Comparison of ENCODE assay signal across 18 mouse cellular contexts in genomic region chr9:94618079-94618786, GRCm38 (mm10). TPM values are rescaled to one million over a fixed set of nuclear protein-coding genes. Genes with fewer than 3 reads are reported as not detected.
A peak's percentile ranks its signal among the peaks of the same experiment; 100 is the strongest.
DNase-seq lines count a peak whose midpoint lies in the region; ATAC-seq and TF ChIP-seq lines count a peak whose summit lies in the region.
"Had no signal": no experiment of that assay in that cellular context is flagged by ENCODE, and none has a peak within 500 bp of the region (broad histone marks: within the 10 kb centered on the region; RNA-seq: fewer than 3 reads in every experiment).

No protein-coding gene starts in this region.

- H3K36me3 ChIP-seq in intestine, embryonic 15.5 days = no peaks in the 10 kb centered on the region
- H3K36me3 ChIP-seq in intestine, postnatal 0 days (ENCODE audit: control insufficient read depth, insufficient read depth) = no peaks in the 10 kb centered on the region
- H3K36me3 ChIP-seq in myocyte (ENCODE audit: control insufficient read depth, insufficient read depth) = no peaks in the 10 kb centered on the region
- H3K36me3 ChIP-seq: embryonic facial prominence, embryonic 12.5 days; forebrain, embryonic 15.5 days had no signal

- 64% methylated on average over 6 of the region's 6 CpGs for WGBS in intestine, embryonic 15.5 days
- 72% methylated on average over 6 of the region's 6 CpGs for WGBS in intestine, postnatal 0 days

- peak; percentile 2 to 25 for DNase-seq in spleen, postnatal 4 days (ENCODE audit: low spot score in 2 of 2)
- DNase-seq in spleen, adult 18-20 months = no peak
- DNase-seq: adrenal gland, postnatal 14 days; cerebellum, adult 11-12 months; cerebellum, adult 9-10 months; cerebellum, postnatal 25 days; gastrocnemius, postnatal 36 days; heart, adult 11 months had no signal

- H3K9ac ChIP-seq in intestine, embryonic 15.5 days = no peak overlapping the region
- no peak overlapping the region for H3K9ac ChIP-seq in intestine, postnatal 0 days (ENCODE audit: low read depth, low read length)
- H3K9ac ChIP-seq: embryonic facial prominence, embryonic 12.5 days; forebrain, embryonic 15.5 days had no signal

- H3K4me1 ChIP-seq in intestine, embryonic 15.5 days (replicated peaks) = no peaks in the 10 kb centered on the region
- no peaks in the 10 kb centered on the region for H3K4me1 ChIP-seq in intestine, postnatal 0 days (replicated peaks; ENCODE audit: control insufficient read depth, insufficient read depth, low read length)
- H3K4me1 ChIP-seq: embryonic facial prominence, embryonic 12.5 days; forebrain, embryonic 15.5 days had no signal

- no peak overlapping the region for H3ac ChIP-seq in myocyte (ENCODE audit: control insufficient read depth, insufficient read length)

- no peak overlapping the region for H3K4me2 ChIP-seq in intestine, embryonic 15.5 days (replicated peaks)
- no peak overlapping the region for H3K4me2 ChIP-seq in intestine, postnatal 0 days (replicated peaks; ENCODE audit: low read depth)
- H3K4me2 ChIP-seq in myocyte (ENCODE audit: low read depth) = no peak overlapping the region
- H3K4me2 ChIP-seq: embryonic facial prominence, embryonic 12.5 days; forebrain, embryonic 15.5 days; heart, embryonic 11.5 days had no signal

- H3K9me3 ChIP-seq in intestine, embryonic 15.5 days = no peaks in the 10 kb centered on the region
- H3K9me3 ChIP-seq in intestine, postnatal 0 days (ENCODE audit: control insufficient read depth) = no peaks in the 10 kb centered on the region
- H3K9me3 ChIP-seq: embryonic facial prominence, embryonic 12.5 days; forebrain, embryonic 15.5 days had no signal

- no peaks in the 10 kb centered on the region for H3K27me3 ChIP-seq in intestine, embryonic 15.5 days (replicated peaks)
- H3K27me3 ChIP-seq in intestine, postnatal 0 days (replicated peaks; ENCODE audit: control insufficient read depth, insufficient read depth, low read length) = no peaks in the 10 kb centered on the region
- no peaks in the 10 kb centered on the region for H3K27me3 ChIP-seq in myocyte (ENCODE audit: control insufficient read depth, insufficient read depth, insufficient read length)
- H3K27me3 ChIP-seq: CH12.LX; embryonic facial prominence, embryonic 12.5 days; forebrain, embryonic 15.5 days; Patski had no signal

- 0 out of 2 replicates have a peak, but pooled peaks have one; percentile 63 for ATAC-seq in intestine, embryonic 15.5 days
- ATAC-seq in intestine, postnatal 0 days = no peak
- no peak for ATAC-seq in monocyte, adult 5-6 weeks (replicated peaks; ENCODE audit: insufficient number of reproducible peaks, low FRiP score, low TSS enrichment, poor library complexity, severe bottlenecking)
- ATAC-seq: activated CD4-positive, CD25-positive, alpha-beta regulatory T cell, adult 4 months; forebrain, embryonic 15.5 days; Patski had no signal

- no peaks in the 10 kb centered on the region for H3K79me2 ChIP-seq in myocyte (ENCODE audit: control insufficient read depth, insufficient read depth)

- H3K27ac ChIP-seq in intestine, embryonic 15.5 days = no peak overlapping the region
- H3K27ac ChIP-seq in intestine, postnatal 0 days (ENCODE audit: low read depth, low read length) = no peak overlapping the region
- H3K27ac ChIP-seq: embryonic facial prominence, embryonic 12.5 days; forebrain, embryonic 15.5 days had no signal

- no peak for TF ChIP-seq POLR2A in myocyte (IDR thresholded peaks at IDR 0.05; ENCODE audit: insufficient read length, low read depth)

- TF ChIP-seq CTCF in intestine, postnatal 0 days (IDR thresholded peaks at IDR 0.05; ENCODE audit: low read depth) = no peak

- no peak overlapping the region for H3K4me3 ChIP-seq in intestine, embryonic 15.5 days (replicated peaks)
- H3K4me3 ChIP-seq in intestine, postnatal 0 days (ENCODE audit: low read depth, low read length) = no peak overlapping the region
- no peak overlapping the region for H3K4me3 ChIP-seq in myocyte
- H3K4me3 ChIP-seq: embryonic facial prominence, embryonic 12.5 days; forebrain, embryonic 15.5 days had no signal

TF ChIP-seq in myocyte, 11 proteins besides CTCF, POLR2A, EP300 and RAD21:
- TF ChIP-seq TCF3 (IDR thresholded peaks at IDR 0.05; ENCODE audit: insufficient read length, low read depth) = peak; percentile 6
- peak in 2 of 3 experiments; percentile 14 to 74 for TF ChIP-seq MYOD1 (IDR thresholded peaks at IDR 0.05; ENCODE audit: control insufficient read depth in 1 of 3, insufficient read length in 2 of 3, low read depth in 2 of 3)
- peak; percentile 54 for TF ChIP-seq TCF12 (IDR thresholded peaks at IDR 0.05; ENCODE audit: insufficient read depth, poor library complexity, severe bottlenecking)
- no peak for TF ChIP-seq REST (IDR thresholded peaks at IDR 0.05; ENCODE audit: insufficient read depth, insufficient read length)
- TF ChIP-seq MYOG (IDR thresholded peaks at IDR 0.05; ENCODE audit: control insufficient read depth in 1 of 3, insufficient read depth in 1 of 3, insufficient read length in 2 of 3, low read depth in 2 of 3) = peak in 2 of 3 experiments; percentile 36 to 71

RNA-seq across cellular contexts. Expression of gene Slc9a9, which starts 51.5 kb away (rescaled TPM):
- 2.4 and 3.0 TPM in 2 replicates for polyA plus RNA-seq in intestine, embryonic 15.5 days (2015; fragmentation: Nextera tagmentation; extraction: Ambion mirVana)
- 1.0 and 1.2 TPM in 2 replicates for polyA plus RNA-seq in intestine, postnatal 0 days (2015; fragmentation: Nextera tagmentation; extraction: Ambion mirVana)
- 21.5 TPM for polyA plus RNA-seq in myocyte (2012; fragmentation: generic; extraction: Trizol)
- total RNA-seq in monocyte, adult 5-6 weeks (2017) = 33.8 to 64.4 TPM (median 49.1 TPM) in 3 replicates
- total RNA-seq: CH12.LX had no signal

Comparison
In these comparisons a context has a peak if more than half of its experiments do, and no peak if none do; other contexts are left out.
1. DNase-seq: peak in spleen, postnatal 4 days (2 of 2); none in spleen, adult 18-20 months (0 of 2).